Mouse (Mus musculus) embryonic facial prominence, embryonic 15.5 days (tissue): ENCODE results near the gene Mast1. TPM values are rescaled to one million over a fixed set of nuclear protein-coding genes. Genes with fewer than 3 reads are reported as not detected.

ENCODE experiments used
- ATAC-seq: fragments of 200-750 bp; cut with Nextera tagmentation; 2 replicates; pipeline ENCODE4 v1.8.0; 2017; ENCODE audit warnings: low read depth, moderate TSS enrichment; ENCODE audit not compliant: insufficient number of reproducible peaks, low FRiP score, low TSS enrichment
- H3K27ac ChIP-seq: fragments of 300-500 bp; sonication (generic); replicated peaks from 2 replicates; pipeline ENCODE4 v1.5.1; 2015; ENCODE audit warnings: mild to moderate bottlenecking, inconsistent platforms
- H3K27me3 ChIP-seq: fragments of 300-500 bp; sonication (generic); 2 replicates; pipeline ENCODE4 v1.6.1; 2015; ENCODE audit warnings: inconsistent platforms
- H3K36me3 ChIP-seq: fragments of 300-500 bp; sonication (generic); 2 replicates; pipeline ENCODE4 v1.6.1; 2015; ENCODE audit warnings: mild to moderate bottlenecking, inconsistent platforms
- H3K4me1 ChIP-seq: fragments of 300-500 bp; sonication (generic); 2 replicates; pipeline ENCODE4 v1.6.1; 2015; ENCODE audit warnings: inconsistent platforms
- H3K4me2 ChIP-seq: fragments of 300-500 bp; sonication (generic); replicated peaks from 2 replicates; pipeline ENCODE4 v1.6.1; 2015; ENCODE audit warnings: mild to moderate bottlenecking, inconsistent platforms
- H3K4me3 ChIP-seq: fragments of 300-500 bp; sonication (generic); replicated peaks from 2 replicates; pipeline ENCODE4 v1.5.1; 2015; ENCODE audit warnings: mild to moderate bottlenecking, inconsistent platforms
- H3K9ac ChIP-seq: fragments of 300-500 bp; sonication (generic); 2 replicates; pipeline ENCODE4 v1.6.1; 2015; ENCODE audit warnings: inconsistent platforms
- H3K9me3 ChIP-seq: fragments of 300-500 bp; sonication (generic); replicated peaks from 2 replicates; pipeline ENCODE4 v1.6.1; 2016; ENCODE audit warnings: inconsistent platforms
- WGBS: fragments of 180-500 bp; shearing (Covaris S2); methylation state at CpG from one replicate; pipeline ENCODE4 v1.1.7; 2015; 5-methylcytosine and 5-hydroxymethylcytosine counted together
- polyA plus RNA-seq: library from polyadenylated mRNA; unstranded; fragments of >200 nt; fragmentation: Nextera tagmentation; extraction: Ambion mirVana; gene quantifications from 2 replicates; pipeline ENCODE4 v1.2.1, GENCODE M21; 2015

Mast1 gene
- polyA plus RNA-seq, 1 experiment from 2014 or later: 1.9 TPM

- Histone ChIP-seq H3K36me3 (no peaks in the 10 kb centered on the region), H3K4me1 (peaks cover 23% of the 10 kb centered on the region), H3K27ac (no peak overlapping the region), H3K9me3 (no peaks in the 10 kb centered on the region), H3K27me3 (no peaks in the 10 kb centered on the region; the same call in 1 of the 2 replicates), H3K9ac (no peak overlapping the region), H3K4me3 (no peak overlapping the region), H3K4me2 (no peak overlapping the region)
- WGBS: 89% methylated on average over 7 of the region's 7 CpGs
- ATAC-seq: no peak
Measured at GRCm38 (mm10) chr8:84904351-84904750, 32.8 kb downstream of the Mast1 start.

- Histone ChIP-seq H3K27ac (peak overlapping the region; percentile 87), H3K36me3 (no peaks in the 10 kb centered on the region), H3K9ac (peak overlapping the region; percentile 66), H3K9me3 (no peaks in the 10 kb centered on the region), H3K4me3 (peak overlapping the region; percentile 71), H3K27me3 (no peaks in the 10 kb centered on the region), H3K4me1 (peaks cover 17% of the 10 kb centered on the region), H3K4me2 (peak overlapping the region; percentile 99)
- under 1% methylated on average over 67 of the region's 68 CpGs for WGBS
- peak; percentile 88 for ATAC-seq
Measured at GRCm38 (mm10) chr8:84902920-84903661, 34.1 kb downstream of the Mast1 start.

DNA sequence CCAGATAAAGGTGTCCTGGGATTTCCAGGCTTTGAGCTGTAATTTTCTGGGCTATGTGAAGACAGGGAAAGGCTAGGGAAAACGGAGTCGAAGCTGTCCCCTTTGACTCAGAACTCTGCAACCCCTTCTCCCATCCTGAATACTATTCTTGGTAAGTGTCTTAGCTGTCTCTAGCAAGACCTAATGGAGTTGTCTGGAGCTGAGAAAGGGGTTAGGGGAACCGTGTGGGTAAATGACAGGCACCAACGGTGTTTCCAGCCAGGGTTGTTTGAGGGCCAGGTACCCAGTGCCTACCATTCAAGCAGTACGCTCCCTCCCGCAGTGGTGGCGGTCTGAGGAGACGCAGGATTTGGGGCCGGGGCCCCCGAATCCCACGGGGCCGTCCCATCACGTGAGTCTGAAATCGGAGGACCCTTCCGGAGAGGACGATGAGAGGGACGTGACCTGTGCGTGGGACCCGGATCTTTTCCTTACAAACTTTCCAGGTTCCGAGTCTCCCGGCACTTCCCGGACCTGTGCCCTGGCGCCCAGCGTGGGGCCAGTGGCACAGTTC, 34.7 kb downstream of the Mast1 start:
- peak; percentile 6; the same call in 1 of the 2 replicates for ATAC-seq
- Histone ChIP-seq H3K9me3 (no peaks in the 10 kb centered on the region), H3K36me3 (no peaks in the 10 kb centered on the region), H3K27me3 (no peaks in the 10 kb centered on the region), H3K4me1 (peaks cover 17% of the 10 kb centered on the region), H3K4me2 (peak overlapping the region; percentile 99), H3K27ac (peak overlapping the region; percentile 87), H3K9ac (peak overlapping the region; percentile 66), H3K4me3 (peak overlapping the region; percentile 71)
- 2% methylated on average over 24 of the region's 24 CpGs for whole genome bisulfite sequencing

DNA sequence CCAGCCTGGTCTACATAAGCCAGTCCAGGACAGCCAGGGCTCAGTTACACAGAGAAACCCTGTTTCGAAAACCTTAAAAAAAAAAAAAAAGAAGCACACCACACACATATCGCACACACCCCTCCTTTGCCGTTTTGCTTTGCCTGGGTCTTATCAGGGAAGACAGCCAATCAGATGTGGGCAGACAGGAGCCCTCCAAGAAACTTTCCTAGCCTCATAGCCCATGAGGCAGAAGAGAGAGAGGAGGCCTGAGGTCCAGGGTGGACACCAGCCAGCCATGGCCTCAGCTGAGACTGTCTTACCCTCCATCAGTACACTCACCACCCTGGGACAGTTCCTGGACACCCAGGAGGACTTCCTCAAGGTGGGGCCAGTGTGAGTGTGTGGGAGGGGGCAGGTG, 35.4 kb downstream of the Mast1 start, which contains the start of gene Klf1:
Gene Klf1, plus strand, starts transcription at position 177 of the 400 bp plus-strand sequence.
- Histone ChIP-seq H3K4me2 (peak within 1 kb of the TSS; percentile 99), H3K9me3 (no peaks in the 10 kb centered on the region), H3K9ac (peak within 1 kb of the TSS; percentile 66), H3K4me3 (peak within 1 kb of the TSS; percentile 71), H3K4me1 (peaks cover 17% of the 10 kb centered on the region), H3K36me3 (no peaks in the 10 kb centered on the region), H3K27me3 (no peaks in the 10 kb centered on the region), H3K27ac (peak within 1 kb of the TSS; percentile 87)
- WGBS: 66% methylated on average over 3 of the region's 3 CpGs
- no peak for ATAC-seq

DNA sequence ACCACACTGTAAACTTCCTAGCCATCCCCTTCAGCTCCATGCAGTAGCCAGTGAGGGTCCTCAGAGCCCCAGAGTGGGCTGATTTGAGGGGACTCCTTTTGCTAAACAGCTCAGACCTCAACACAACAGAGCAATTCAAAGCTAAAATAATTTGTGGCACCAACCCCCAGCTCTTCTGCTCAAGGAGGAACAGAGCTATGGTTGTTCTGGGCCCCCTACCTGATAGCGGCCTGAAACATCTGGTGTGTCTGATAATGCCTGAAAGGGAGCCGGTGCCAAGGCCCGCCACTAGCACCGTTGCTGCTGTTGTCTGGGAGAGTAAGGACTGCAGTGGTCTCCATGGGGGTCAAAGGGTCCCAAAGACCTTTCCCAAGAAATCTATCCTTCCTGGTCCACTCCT, 36.1 kb downstream of the Mast1 start:
- no peaks in the 10 kb centered on the region for H3K9me3 ChIP-seq
- H3K4me1 ChIP-seq: peaks cover 17% of the 10 kb centered on the region
- no peaks in the 10 kb centered on the region for H3K27me3 ChIP-seq
- H3K36me3 ChIP-seq: no peaks in the 10 kb centered on the region
- no peak overlapping the region for H3K27ac ChIP-seq
- no peak overlapping the region for H3K4me3 ChIP-seq
- no peak overlapping the region for H3K4me2 ChIP-seq
- no peak for ATAC-seq
- no peak overlapping the region for H3K9ac ChIP-seq
- WGBS: 60% methylated on average over 4 of the region's 4 CpGs

GRCm38 (mm10) chr8:84895963-84896362, 41.2 kb downstream of the Mast1 start:
- Histone ChIP-seq H3K9ac (no peak overlapping the region), H3K4me2 (no peak overlapping the region), H3K9me3 (no peaks in the 10 kb centered on the region), H3K36me3 (peaks cover 2% of the 10 kb centered on the region; the same call in 1 of the 2 replicates), H3K4me1 (peaks cover 19% of the 10 kb centered on the region), H3K27ac (no peak overlapping the region), H3K27me3 (no peaks in the 10 kb centered on the region), H3K4me3 (no peak overlapping the region)
- WGBS: 88% methylated on average over 5 of the region's 5 CpGs
- no peak for ATAC-seq

DNA sequence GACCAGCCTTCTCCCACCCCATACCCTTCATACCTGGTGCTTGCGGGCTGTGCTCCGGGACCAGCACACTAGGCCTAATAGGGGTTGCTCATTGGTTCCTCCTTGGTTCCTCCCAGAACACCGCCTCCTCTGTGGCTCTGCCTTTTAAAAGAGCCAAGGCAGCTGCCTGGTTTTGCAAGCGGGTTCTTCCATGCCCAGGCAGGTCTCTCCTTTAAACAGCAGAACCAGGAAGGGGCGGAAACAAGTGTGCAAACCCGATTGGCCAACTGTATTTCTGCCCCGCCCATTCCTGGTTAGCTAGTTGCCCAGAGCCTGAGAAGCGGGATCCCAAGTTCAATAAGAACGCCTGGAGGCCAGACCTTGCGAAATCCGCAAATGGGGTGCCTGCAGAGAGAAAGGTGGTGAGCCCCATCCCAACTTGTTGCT, 43.4 kb downstream of the Mast1 start, which contains the start of gene Gcdh:
Gene Gcdh, minus strand, starts transcription at position 213 of the 426 bp plus-strand sequence.
- WGBS: under 1% methylated on average over 11 of the region's 11 CpGs
- Histone ChIP-seq H3K4me3 (peak within 1 kb of the TSS; percentile 81), H3K9ac (peak within 1 kb of the TSS; percentile 57), H3K4me1 (peaks cover 19% of the 10 kb centered on the region), H3K27ac (no peak within 1 kb of the TSS; the same call in 1 of the 2 replicates), H3K9me3 (no peaks in the 10 kb centered on the region), H3K36me3 (peaks cover 13% of the 10 kb centered on the region), H3K27me3 (no peaks in the 10 kb centered on the region), H3K4me2 (peak within 1 kb of the TSS; percentile 82)
- peak; percentile 97 for ATAC-seq

- Histone ChIP-seq H3K4me3 (peak overlapping the region; percentile 81), H3K36me3 (peaks cover 18% of the 10 kb centered on the region), H3K9me3 (no peaks in the 10 kb centered on the region), H3K4me1 (peaks cover 19% of the 10 kb centered on the region), H3K4me2 (peak overlapping the region; percentile 82), H3K27ac (no peak overlapping the region; the same call in 1 of the 2 replicates), H3K9ac (peak overlapping the region; percentile 57), H3K27me3 (no peaks in the 10 kb centered on the region)
- 8% methylated on average over 31 of the region's 31 CpGs for WGBS
- ATAC-seq: no peak; the same call in 1 of the 2 replicates
Measured at GRCm38 (mm10) chr8:84892993-84893708, 44.0 kb downstream of the Mast1 start.

DNA sequence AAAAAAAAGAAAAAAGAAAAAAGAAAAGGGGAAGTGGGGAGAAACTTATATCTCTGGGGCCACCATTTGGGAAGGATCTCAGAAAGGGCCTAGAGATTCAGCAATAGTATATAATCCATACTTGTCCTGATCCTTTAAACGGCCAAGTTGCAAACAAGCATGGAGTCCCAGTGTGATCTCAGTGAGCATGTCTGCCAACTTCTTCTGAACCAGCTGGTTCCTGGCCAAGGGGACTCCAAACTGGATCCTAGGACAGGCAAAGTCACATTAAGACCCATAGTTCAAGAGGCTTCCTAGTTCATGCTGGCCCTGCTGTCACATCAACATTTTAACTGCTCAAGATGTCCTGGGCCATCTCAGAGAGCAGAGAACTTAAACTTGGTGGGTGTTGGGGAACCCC, 48.0 kb downstream of the Mast1 start:
- no peak overlapping the region for H3K9ac ChIP-seq
- peaks cover 14% of the 10 kb centered on the region for H3K4me1 ChIP-seq
- ATAC-seq: no peak
- no peaks in the 10 kb centered on the region for H3K27me3 ChIP-seq
- H3K4me2 ChIP-seq: no peak overlapping the region
- H3K4me3 ChIP-seq: no peak overlapping the region
- H3K9me3 ChIP-seq: no peaks in the 10 kb centered on the region
- no peak overlapping the region for H3K27ac ChIP-seq
- H3K36me3 ChIP-seq: peaks cover 43% of the 10 kb centered on the region
- 91% methylated on average over 1 of the region's 1 CpGs for WGBS

DNA sequence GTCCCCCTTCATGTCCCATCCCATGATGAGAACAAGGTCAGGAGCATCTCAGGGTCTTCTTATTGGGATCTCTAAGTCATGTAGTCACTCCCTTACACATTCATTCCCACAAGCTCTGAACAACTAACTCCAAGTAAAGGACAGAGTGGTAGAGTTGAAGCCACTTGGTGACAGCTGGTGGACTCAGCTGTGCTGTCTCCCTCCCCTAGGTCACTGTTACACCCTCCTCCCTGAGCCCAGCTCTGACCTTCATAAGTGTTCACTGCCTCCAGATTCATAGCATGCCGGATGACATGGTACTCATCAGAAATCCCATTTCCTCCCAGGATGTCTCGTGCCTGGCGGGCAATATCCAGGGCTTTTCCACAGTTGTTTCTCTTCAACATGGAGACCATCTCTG, 48.9 kb downstream of the Mast1 start:
- no peak overlapping the region for H3K4me3 ChIP-seq
- H3K36me3 ChIP-seq: peaks cover 43% of the 10 kb centered on the region
- ATAC-seq: no peak
- H3K9me3 ChIP-seq: no peaks in the 10 kb centered on the region
- no peak overlapping the region for H3K4me2 ChIP-seq
- H3K27me3 ChIP-seq: no peaks in the 10 kb centered on the region
- peaks cover 9% of the 10 kb centered on the region for H3K4me1 ChIP-seq
- H3K27ac ChIP-seq: no peak overlapping the region
- H3K9ac ChIP-seq: no peak overlapping the region
- 96% methylated on average over 3 of the region's 3 CpGs for WGBS

GRCm38 (mm10) chr8:84884728-84885127, 52.4 kb downstream of the Mast1 start:
- H3K4me2 ChIP-seq: no peak overlapping the region
- no peaks in the 10 kb centered on the region for H3K4me1 ChIP-seq
- no peak overlapping the region for H3K4me3 ChIP-seq
- peaks cover 37% of the 10 kb centered on the region for H3K36me3 ChIP-seq
- H3K9me3 ChIP-seq: no peaks in the 10 kb centered on the region
- no peak overlapping the region for H3K27ac ChIP-seq
- ATAC-seq: no peak
- H3K27me3 ChIP-seq: no peaks in the 10 kb centered on the region
- H3K9ac ChIP-seq: no peak overlapping the region
- WGBS: 86% methylated on average over 4 of the region's 4 CpGs
